Mouse (Mus musculus) small intestine, adult 2 months (tissue): Measurements from ENCODE around the gene Astl. TPM values are rescaled to one million over a fixed set of nuclear protein-coding genes. Genes with fewer than 3 reads are reported as not detected.
"Not testable (repeated sequence)": the region's sequence is repeated elsewhere in the genome, so short reads cannot be mapped to it uniquely, and the experiment has no call there.

Source experiments
- H3K27ac ChIP-seq: fragments of 200-500 bp; 2 replicates; pipeline ENCODE4 v1.5.1; 2012; ENCODE audit warnings: low read depth, low read length, control low read depth, inconsistent platforms; ENCODE audit not compliant: insufficient read depth
- H3K27me3 ChIP-seq: fragments of 200-500 bp; 2 replicates; pipeline ENCODE4 v1.6.1; 2012; ENCODE audit warnings: mild to moderate bottlenecking, moderate library complexity, low read length, inconsistent platforms; ENCODE audit not compliant: control insufficient read depth, insufficient read depth
- H3K36me3 ChIP-seq: fragments of 200-500 bp; 2 replicates; pipeline ENCODE4 v1.6.1; 2012; ENCODE audit warnings: mild to moderate bottlenecking, low read length, control low read depth, inconsistent platforms; ENCODE audit not compliant: control insufficient read depth, insufficient read depth
- H3K4me1 ChIP-seq: fragments of 200-500 bp; 2 replicates; pipeline ENCODE4 v1.6.1; 2012; ENCODE audit warnings: low read length, inconsistent platforms, mixed read lengths; ENCODE audit not compliant: control insufficient read depth, insufficient read depth, insufficient read length
- H3K4me3 ChIP-seq: fragments of 200-500 bp; 2 replicates; pipeline ENCODE4 v1.5.1; 2012; ENCODE audit warnings: low read depth, mild to moderate bottlenecking, control low read depth, inconsistent platforms, low read length, moderate library complexity
- CTCF ChIP-seq: fragments of 200-500 bp; IDR thresholded peaks from 2 replicates; pipeline ENCODE4 v1.5.1; 2012; ENCODE audit warnings: low read depth, mild to moderate bottlenecking, control low read depth, inconsistent platforms, low read length, moderate library complexity, mixed read lengths; ENCODE audit not compliant: insufficient replicate concordance, insufficient read length; ENCODE audit errors: extremely low read depth
- POLR2A ChIP-seq: fragments of 200-500 bp; IDR thresholded peaks from 2 replicates; pipeline ENCODE4 v1.6.1; 2012; ENCODE audit warnings: low read depth, mild to moderate bottlenecking, control low read depth, inconsistent platforms, low read length, moderate library complexity
- whole genome bisulfite sequencing: fragments of 180-500 bp; shearing (Covaris S2); methylation state at CpG from one replicate; pipeline ENCODE4 v1.1.7; 2018; 5-methylcytosine and 5-hydroxymethylcytosine counted together
- polyA plus RNA-seq: library from polyadenylated mRNA; depleted of rRNA; stranded (reverse); fragments of >200 nt; gene quantifications from 2 replicates; pipeline ENCODE4 v1.2.3, GENCODE M21; 2012; rRNA removed

Astl gene
- polyA plus RNA-seq: not detected in 2 replicates

DNA sequence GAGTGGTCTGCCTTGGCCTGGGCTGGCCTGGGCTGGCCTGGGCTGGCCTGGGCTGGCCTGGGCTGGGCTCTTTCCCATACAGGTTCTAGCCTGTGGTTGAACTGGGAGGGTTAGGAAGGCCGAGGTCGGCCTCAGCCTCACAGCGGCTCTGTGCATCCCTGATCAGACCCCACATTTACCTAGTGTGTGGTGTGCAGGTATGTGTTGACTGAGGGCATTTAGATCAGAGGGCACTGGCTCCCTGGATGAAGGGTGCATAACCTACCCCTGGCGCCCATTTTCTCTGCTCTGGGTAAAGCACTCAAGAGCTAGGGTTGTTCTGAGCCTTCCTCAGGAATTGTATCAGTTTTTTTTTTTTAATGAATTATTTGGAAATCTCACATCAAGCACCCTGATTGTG lies at the start of gene Astl:
Gene Astl, plus strand, starts transcription at position 224 of the 400 bp plus-strand sequence.
- Histone ChIP-seq H3K27ac (no peak within 1 kb of the TSS), H3K27me3 (peaks cover 8% of the 10 kb centered on the region), H3K4me1 (peaks cover 7% of the 10 kb centered on the region; the same call in 1 of the 2 replicates), H3K36me3 (peaks cover 1% of the 10 kb centered on the region; the same call in 1 of the 2 replicates), H3K4me3 (peak within 1 kb of the TSS; percentile 58)
- TF ChIP-seq POLR2A (no peak), CTCF (no peak)
- 86% methylated on average over 4 of the region's 4 CpGs for WGBS

DNA sequence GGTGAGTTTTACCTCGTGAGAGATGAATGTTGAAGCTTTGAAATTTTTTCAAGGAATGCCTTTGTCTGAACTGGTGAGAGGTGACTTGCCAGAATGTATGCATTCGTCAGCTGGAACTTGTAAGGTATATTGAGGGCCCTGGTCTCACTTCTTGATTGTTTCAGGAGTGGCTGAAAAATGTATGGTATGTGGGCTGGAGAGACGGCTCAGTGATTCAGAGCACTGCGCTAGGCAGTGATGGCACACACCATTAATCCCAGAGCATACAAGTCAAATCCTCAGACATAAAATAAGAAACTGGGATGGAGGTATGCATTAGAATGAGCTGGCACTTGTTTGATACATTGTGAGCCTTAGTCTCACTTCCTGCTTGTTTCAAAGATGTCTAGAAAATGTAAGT lies 46.2 kb upstream of the Astl start:
- peaks cover 59% of the 10 kb centered on the region for H3K36me3 ChIP-seq
- H3K27ac ChIP-seq: no peak overlapping the region
- no peak overlapping the region for H3K4me3 ChIP-seq
- WGBS: 84% methylated on average over 4 of the region's 4 CpGs
- TF ChIP-seq POLR2A (no peak), CTCF (no peak)
- H3K4me1 ChIP-seq: no peaks in the 10 kb centered on the region
- no peaks in the 10 kb centered on the region for H3K27me3 ChIP-seq

DNA sequence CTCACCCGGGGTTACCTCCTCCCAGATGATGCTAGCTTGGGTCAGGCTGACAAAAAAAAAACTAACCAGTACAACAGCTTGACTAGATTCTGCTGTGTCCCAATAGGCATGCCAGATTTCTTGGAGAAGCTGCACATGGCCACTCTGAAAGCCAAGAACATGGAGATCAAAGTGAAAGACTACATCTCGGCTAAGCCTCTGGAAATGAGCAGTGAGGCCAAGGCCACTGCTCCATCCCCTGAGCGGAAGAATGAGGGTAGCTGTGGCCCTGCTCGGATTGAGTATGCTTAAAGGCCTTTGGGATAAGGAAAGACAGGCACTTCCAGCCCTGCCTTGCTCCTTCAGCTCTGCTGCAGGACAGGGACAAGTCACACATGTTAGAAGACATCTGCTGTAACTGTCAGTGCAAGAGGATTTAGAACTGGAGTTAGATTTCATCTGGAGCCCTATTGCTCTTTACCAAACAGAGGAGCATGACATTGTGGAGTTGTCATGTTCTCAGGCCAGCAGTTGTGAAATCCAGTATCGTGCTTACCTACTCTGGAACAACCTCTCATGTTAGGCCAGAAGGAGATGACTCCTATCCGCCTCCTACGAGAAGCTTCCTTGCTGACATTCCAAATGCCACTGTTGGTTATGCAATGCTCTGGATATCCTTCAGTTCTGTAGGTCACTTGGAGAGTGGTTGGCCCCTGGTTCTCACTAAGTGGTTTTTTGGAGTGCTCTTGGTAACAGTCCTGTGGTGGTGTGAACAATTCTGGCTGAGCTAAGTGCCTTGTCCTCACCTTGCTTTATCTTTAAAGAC lies 41.2 kb upstream of the Astl start:
- H3K4me1 ChIP-seq: no peaks in the 10 kb centered on the region
- 91% methylated on average over 7 of the region's 7 CpGs for WGBS
- H3K4me3 ChIP-seq: no peak overlapping the region
- H3K36me3 ChIP-seq: peaks cover 60% of the 10 kb centered on the region
- H3K27ac ChIP-seq: no peak overlapping the region
- TF ChIP-seq POLR2A (no peak), CTCF (no peak)
- H3K27me3 ChIP-seq: no peaks in the 10 kb centered on the region

DNA sequence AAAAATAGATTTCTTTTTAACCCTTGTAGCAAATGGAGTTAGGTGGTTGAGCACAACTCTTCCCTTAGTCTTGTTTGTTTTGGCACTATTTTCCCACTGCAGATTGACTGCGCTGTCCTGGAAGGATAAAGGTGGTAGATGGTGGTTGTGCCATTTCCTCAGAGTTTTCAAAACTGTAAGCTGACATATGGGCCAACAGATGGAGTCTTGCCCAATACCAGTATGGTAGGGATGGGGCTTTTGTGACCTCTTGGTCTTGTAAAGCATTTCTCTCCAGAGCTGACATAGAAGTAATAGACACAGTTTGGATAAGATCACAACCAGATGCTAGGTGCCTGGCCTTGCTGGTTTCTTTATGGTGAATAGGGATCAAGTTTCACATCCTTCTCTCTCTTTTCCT lies 40.4 kb upstream of the Astl start:
- no peak for TF ChIP-seq CTCF
- TF ChIP-seq POLR2A: no peak
- Histone ChIP-seq H3K27me3 (no peaks in the 10 kb centered on the region), H3K27ac (no peak overlapping the region), H3K36me3 (peaks cover 55% of the 10 kb centered on the region), H3K4me1 (no peaks in the 10 kb centered on the region), H3K4me3 (no peak overlapping the region)
- 93% methylated on average over 1 of the region's 1 CpGs for WGBS

DNA sequence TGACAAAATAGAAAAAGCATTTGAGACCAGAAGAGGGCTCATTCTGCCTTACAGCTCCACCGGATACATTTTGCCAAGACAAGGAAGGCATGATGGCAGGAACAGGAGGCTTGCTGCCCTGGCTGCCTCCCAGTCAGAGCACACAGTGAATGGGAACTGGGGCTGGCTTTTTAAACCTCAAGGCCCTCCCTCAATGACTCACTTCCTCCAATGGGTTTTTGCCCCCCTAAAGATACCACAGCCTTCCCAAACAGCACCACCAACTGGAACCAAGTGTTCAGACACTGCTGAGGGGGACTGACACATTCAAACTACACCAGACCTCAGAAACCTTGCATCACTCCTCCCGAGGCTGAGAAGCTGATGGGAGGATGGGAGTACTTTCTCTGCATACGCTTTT lies 37.7 kb upstream of the Astl start:
- no peaks in the 10 kb centered on the region for H3K4me1 ChIP-seq
- WGBS: 76% methylated on average over 3 of the region's 3 CpGs
- no peaks in the 10 kb centered on the region for H3K27me3 ChIP-seq
- no peak for TF ChIP-seq CTCF
- TF ChIP-seq POLR2A: no peak
- H3K36me3 ChIP-seq: peaks cover 39% of the 10 kb centered on the region
- H3K27ac ChIP-seq: no peak overlapping the region
- H3K4me3 ChIP-seq: no peak overlapping the region

DNA sequence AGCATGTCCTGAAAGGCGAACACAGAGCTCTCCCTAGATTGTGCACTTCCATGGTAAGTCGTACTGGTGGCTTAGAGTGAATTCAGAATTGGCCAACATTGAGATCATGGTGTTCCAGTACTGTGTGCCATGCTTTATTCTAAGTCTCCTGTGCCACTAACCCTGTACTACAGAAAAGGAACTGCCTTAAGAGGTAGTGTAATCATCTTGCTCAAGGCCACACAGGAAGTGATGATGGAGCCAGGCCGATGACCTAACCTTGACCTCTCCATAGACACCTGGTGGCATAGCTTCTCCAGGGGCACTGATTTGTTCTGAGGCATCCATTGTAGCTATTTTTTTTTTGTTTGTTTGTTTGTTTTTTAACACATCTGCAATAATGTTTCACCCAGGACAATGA lies 36.6 kb upstream of the Astl start:
- no peak overlapping the region for H3K4me3 ChIP-seq
- no peak overlapping the region for H3K27ac ChIP-seq
- H3K27me3 ChIP-seq: no peaks in the 10 kb centered on the region
- TF ChIP-seq POLR2A (no peak), CTCF (no peak)
- 90% methylated on average over 3 of the region's 3 CpGs for WGBS
- peaks cover 31% of the 10 kb centered on the region for H3K36me3 ChIP-seq
- no peaks in the 10 kb centered on the region for H3K4me1 ChIP-seq

DNA sequence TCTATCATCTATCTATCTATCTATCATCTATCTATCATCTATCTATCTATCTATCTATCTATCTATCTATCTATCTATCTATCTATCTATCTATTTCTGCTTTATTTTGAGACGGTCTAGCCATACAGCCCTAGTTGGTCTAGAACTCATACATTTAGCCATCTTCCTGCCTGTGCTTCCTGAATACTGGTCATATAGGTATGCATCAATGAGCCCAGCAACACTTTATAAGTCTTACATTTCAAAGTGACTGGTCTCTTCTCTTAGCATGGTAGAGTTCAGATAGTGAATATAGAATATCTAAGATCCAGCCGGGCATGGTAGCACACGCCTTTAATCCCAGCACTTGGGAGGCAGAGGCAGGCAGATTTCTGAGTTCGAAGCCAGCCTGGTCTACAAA lies 34.2 kb upstream of the Astl start:
- not testable (repeated sequence) for H3K4me1 ChIP-seq, H3K36me3 ChIP-seq, H3K4me3 ChIP-seq, H3K27ac ChIP-seq, H3K27me3 ChIP-seq
- WGBS: 74% methylated on average over 4 of the region's 4 CpGs
